Mouse (Mus musculus) liver, embryonic 12.5 days (tissue): ENCODE measurements at regions not wholly inside any gene's neighbourhood (a gene's known extent, or its start where the extent isn't known, plus 50 kb on each side); places are given as distances from the start of the nearest gene placed in this dataset.

Experiments used
- ATAC-seq: fragments of 200-750 bp; cut with Nextera tagmentation; 2 replicates; pipeline ENCODE4 v1.8.0; 2017; ENCODE audit warnings: moderate number of reproducible peaks, mild to moderate bottlenecking, moderate library complexity
- H3K27ac ChIP-seq: fragments of 300-500 bp; sonication (generic); 2 replicates; pipeline ENCODE4 v1.5.1; 2016; ENCODE audit warnings: mild to moderate bottlenecking
- H3K27me3 ChIP-seq: fragments of 300-500 bp; sonication (generic); replicated peaks from 2 replicates; pipeline ENCODE4 v1.6.1; 2016; ENCODE audit warnings: mild to moderate bottlenecking, moderate library complexity
- H3K36me3 ChIP-seq: fragments of 300-500 bp; sonication (generic); 2 replicates; pipeline ENCODE4 v1.6.1; 2016; ENCODE audit warnings: mild to moderate bottlenecking, moderate library complexity
- H3K4me1 ChIP-seq: fragments of 300-500 bp; sonication (generic); 2 replicates; pipeline ENCODE4 v1.6.1; 2016
- H3K4me2 ChIP-seq: fragments of 300-500 bp; sonication (generic); 2 replicates; pipeline ENCODE4 v1.6.1; 2016; ENCODE audit warnings: mild to moderate bottlenecking, moderate library complexity
- H3K4me3 ChIP-seq: fragments of 300-500 bp; sonication (generic); 2 replicates; pipeline ENCODE4 v1.5.1; 2016; ENCODE audit warnings: mild to moderate bottlenecking, moderate library complexity
- H3K9ac ChIP-seq: fragments of 300-500 bp; sonication (generic); 2 replicates; pipeline ENCODE4 v1.6.1; 2016; ENCODE audit warnings: mild to moderate bottlenecking, moderate library complexity
- H3K9me3 ChIP-seq: fragments of 300-500 bp; sonication (generic); replicated peaks from 2 replicates; pipeline ENCODE4 v1.6.1; 2016; ENCODE audit warnings: mild to moderate bottlenecking, moderate library complexity
- WGBS: fragments of 180-500 bp; shearing (Covaris S2); methylation state at CpG from one replicate; pipeline ENCODE4 v1.1.7; 2016; ENCODE audit not compliant: insufficient replicate concordance; 5-methylcytosine and 5-hydroxymethylcytosine counted together

DNA sequence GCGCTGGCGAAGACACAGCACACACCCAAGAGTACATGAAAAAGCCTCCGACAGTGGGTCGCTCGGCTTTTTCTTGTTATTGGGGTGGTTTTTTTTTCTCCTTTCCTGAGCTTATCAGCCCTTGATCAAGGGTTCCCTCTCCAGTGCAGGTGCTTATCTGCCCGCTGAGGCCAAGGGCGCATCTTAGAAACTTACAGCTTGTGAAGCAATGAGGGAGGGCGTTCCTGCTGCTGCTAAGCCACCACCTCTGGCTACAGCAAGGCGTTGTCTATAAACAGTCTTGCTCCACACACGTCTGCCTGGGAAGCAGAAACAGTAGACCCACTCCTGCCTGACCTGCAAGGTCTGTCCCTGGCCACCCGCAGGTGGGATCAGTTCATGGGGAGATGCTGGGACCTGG lies 240.9 kb downstream of the 3110018I06Rik start:
- no peak overlapping the region for H3K27ac ChIP-seq
- ATAC-seq: no peak
- no peaks in the 10 kb centered on the region for H3K27me3 ChIP-seq

GRCm38 (mm10) chr12:107730940-107731339 lies 242.5 kb downstream of the 3110018I06Rik start:
- ATAC-seq: no peak
- Histone ChIP-seq H3K4me2 (no peak overlapping the region), H3K27ac (no peak overlapping the region), H3K36me3 (no peaks in the 10 kb centered on the region), H3K9ac (no peak overlapping the region), H3K27me3 (no peaks in the 10 kb centered on the region), H3K4me1 (no peaks in the 10 kb centered on the region), H3K4me3 (no peak overlapping the region), H3K9me3 (peaks cover 13% of the 10 kb centered on the region; the same call in 1 of the 2 replicates)
- 55% methylated on average over 4 of the region's 4 CpGs for WGBS

More for the DNA sequence above, 240.9 kb downstream of the 3110018I06Rik start:
- no peak overlapping the region for H3K9ac ChIP-seq
- H3K9me3 ChIP-seq: peaks cover 13% of the 10 kb centered on the region; the same call in 1 of the 2 replicates
- no peaks in the 10 kb centered on the region for H3K36me3 ChIP-seq
- H3K4me2 ChIP-seq: no peak overlapping the region
- WGBS: 70% methylated on average over 11 of the region's 11 CpGs
- no peaks in the 10 kb centered on the region for H3K4me1 ChIP-seq
- H3K4me3 ChIP-seq: no peak overlapping the region

DNA sequence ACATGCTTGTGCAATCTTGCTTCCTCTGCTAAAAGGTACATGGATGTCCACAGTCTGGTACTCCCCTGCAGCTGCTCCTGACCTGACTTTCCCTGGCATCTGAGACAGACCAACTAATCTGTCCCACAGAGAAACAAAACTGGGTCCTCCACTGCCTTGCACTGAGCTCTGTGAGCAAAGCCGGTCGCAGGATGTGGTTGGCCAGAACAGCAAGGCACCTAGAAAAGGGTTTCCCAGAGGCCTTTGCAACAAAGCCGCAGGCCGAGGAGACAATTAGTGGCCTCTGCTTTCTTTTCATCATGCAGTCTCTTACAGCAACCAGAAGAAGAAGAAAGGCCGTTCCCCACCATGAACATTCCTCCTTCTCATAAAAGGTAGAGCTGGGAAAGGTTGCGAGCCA lies 246.1 kb downstream of the 3110018I06Rik start:
- ATAC-seq: no peak
- H3K4me1 ChIP-seq: no peaks in the 10 kb centered on the region
- H3K9me3 ChIP-seq: 0 out of 2 replicates have a peak, but pooled peaks cover 7% of the 10 kb centered on the region
- H3K27me3 ChIP-seq: no peaks in the 10 kb centered on the region
- 64% methylated on average over 6 of the region's 6 CpGs for WGBS
- H3K9ac ChIP-seq: no peak overlapping the region
- no peak overlapping the region for H3K4me3 ChIP-seq
- H3K27ac ChIP-seq: no peak overlapping the region
- H3K36me3 ChIP-seq: no peaks in the 10 kb centered on the region
- H3K4me2 ChIP-seq: no peak overlapping the region

DNA sequence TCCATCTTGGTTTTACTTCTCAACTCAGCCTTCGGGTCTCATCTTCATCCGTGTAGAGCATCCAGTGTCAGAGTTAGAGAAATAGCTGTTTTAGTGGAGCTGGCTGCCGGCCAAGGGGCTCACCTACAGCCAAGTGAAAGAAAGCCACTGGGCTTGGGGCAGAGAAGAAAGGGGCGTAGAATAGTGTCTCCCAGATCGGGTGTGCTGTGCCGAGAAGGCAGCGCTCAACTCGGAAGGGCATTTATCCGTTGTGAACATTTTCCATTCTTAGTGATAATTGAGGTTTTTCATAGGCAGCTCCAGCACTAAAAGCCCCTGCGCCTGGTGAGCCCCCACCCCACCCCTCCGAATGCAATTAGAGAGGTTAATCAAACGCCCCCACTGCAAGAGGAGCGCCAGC lies 254.2 kb downstream of the 3110018I06Rik start:
- Histone ChIP-seq H3K4me1 (no peaks in the 10 kb centered on the region), H3K9me3 (no peaks in the 10 kb centered on the region), H3K27me3 (no peaks in the 10 kb centered on the region), H3K4me3 (no peak overlapping the region), H3K36me3 (no peaks in the 10 kb centered on the region), H3K27ac (no peak overlapping the region), H3K4me2 (no peak overlapping the region), H3K9ac (no peak overlapping the region)
- WGBS: 75% methylated on average over 13 of the region's 13 CpGs
- no peak for ATAC-seq

DNA sequence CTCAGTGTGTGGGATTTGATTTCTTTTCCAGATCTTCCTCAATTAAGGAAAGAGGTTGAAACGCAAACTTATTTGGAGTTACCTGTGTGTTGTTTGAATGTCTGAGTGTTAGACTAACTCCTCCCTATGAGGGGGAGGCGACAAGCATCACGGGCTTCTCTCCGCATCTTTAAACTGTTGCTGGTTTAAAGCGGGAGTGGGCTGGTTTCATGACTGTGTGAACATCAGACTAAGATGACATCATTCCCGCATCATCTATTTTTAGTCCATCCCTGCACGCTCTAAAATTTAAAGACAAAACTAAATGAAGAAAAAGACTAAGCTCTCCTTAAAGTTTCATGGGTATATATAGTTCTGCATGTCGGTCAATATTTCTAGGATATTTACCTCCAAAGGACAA lies 256.4 kb downstream of the 3110018I06Rik start:
- H3K9ac ChIP-seq: no peak overlapping the region
- H3K4me2 ChIP-seq: no peak overlapping the region
- H3K4me3 ChIP-seq: no peak overlapping the region
- no peaks in the 10 kb centered on the region for H3K27me3 ChIP-seq
- no peak for ATAC-seq
- H3K36me3 ChIP-seq: no peaks in the 10 kb centered on the region
- no peaks in the 10 kb centered on the region for H3K4me1 ChIP-seq
- H3K27ac ChIP-seq: no peak overlapping the region
- WGBS: 71% methylated on average over 8 of the region's 8 CpGs
- H3K9me3 ChIP-seq: no peaks in the 10 kb centered on the region

DNA sequence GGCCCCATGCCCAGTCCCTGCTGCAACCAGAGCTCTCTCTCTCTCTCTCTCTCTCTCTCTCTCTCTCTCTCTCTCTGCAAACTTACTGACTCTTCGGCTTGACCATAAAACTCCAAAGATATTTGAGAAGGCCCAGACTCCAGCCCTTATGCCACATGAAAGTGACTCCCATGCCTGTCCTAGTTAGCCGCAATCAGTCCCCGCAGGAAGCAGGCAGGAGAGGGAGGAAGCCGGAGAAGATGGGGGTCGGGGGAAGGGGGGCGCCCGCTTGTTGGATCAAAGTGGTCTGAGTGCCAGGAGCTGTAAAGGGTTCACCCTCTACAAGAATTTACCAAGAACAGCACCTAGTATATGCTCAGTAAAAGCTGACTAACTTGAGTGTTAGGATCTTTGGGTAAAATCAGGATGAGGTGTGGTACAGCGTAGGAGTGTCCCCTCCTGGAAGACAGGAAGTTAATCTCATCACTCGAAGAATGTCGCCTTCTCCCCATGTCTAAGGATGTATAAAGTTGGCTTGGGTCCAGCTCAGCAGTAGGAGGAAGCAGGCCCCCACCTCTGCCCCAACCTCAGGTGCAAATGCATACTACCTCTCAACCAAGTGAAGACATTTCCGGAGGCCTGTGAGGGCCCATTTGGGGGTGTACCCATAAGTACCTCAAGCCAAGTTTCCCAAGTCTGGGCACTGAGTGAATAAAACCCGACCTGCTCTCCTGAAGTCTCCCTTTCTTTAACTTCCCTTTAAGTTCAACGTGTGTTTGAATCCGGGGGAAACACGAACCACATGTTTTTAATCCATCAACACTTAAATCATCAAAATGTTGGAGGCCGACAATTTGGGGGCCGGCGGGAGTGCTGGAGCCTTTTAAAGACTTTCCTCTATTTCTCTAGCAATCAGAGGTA lies 254.7 kb downstream of the Bcl11b start:
- Histone ChIP-seq H3K9ac (no peak overlapping the region), H3K27me3 (no peaks in the 10 kb centered on the region), H3K4me3 (no peak overlapping the region), H3K4me1 (no peaks in the 10 kb centered on the region), H3K27ac (no peak overlapping the region), H3K36me3 (no peaks in the 10 kb centered on the region), H3K4me2 (no peak overlapping the region), H3K9me3 (no peaks in the 10 kb centered on the region)
- ATAC-seq: no peak
- 56% methylated on average over 18 of the region's 18 CpGs for WGBS

DNA sequence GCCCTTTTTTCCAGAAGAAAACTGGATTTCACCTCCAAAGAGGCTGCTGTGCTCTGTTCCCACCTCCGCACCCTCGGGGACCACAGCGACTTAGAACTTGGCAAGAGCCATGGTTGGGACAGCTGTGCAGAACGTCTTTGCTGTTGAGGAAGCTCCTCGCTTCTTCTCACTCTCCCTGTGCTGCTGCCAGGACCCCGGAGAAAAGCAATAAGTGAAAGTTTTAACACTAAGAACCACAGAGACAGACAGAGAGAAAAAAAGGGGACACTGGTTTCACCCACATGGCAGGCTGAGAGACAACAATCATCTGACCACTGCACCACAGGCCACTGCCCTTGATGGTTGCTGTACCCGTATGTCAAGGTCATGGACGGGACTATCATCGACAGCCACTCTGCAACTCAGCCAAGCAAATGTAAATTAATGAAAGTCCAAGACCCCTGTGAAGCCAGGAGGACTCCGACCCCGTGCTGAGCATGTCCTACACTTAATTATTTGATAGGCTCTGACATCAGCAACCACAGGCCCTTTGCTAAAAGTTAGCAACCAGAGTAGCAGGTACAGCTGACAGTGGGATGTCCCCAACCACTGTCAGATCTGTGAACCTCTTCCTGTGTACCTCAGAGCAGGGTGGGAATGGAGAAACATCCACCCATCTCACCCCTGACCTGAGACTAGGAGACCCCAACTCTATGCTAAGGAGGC lies 253.9 kb downstream of the Bcl11b start:
- Histone ChIP-seq H3K9me3 (no peaks in the 10 kb centered on the region), H3K4me1 (no peaks in the 10 kb centered on the region), H3K36me3 (no peaks in the 10 kb centered on the region), H3K27ac (no peak overlapping the region), H3K27me3 (no peaks in the 10 kb centered on the region), H3K9ac (no peak overlapping the region), H3K4me2 (no peak overlapping the region), H3K4me3 (no peak overlapping the region)
- WGBS: 65% methylated on average over 11 of the region's 11 CpGs
- no peak for ATAC-seq

- ATAC-seq: no peak
- H3K4me1 ChIP-seq: no peaks in the 10 kb centered on the region
- 61% methylated on average over 8 of the region's 8 CpGs for WGBS
- no peaks in the 10 kb centered on the region for H3K9me3 ChIP-seq
- no peak overlapping the region for H3K9ac ChIP-seq
- H3K4me3 ChIP-seq: no peak overlapping the region
- no peaks in the 10 kb centered on the region for H3K27me3 ChIP-seq
- H3K36me3 ChIP-seq: no peaks in the 10 kb centered on the region
- H3K27ac ChIP-seq: no peak overlapping the region
- H3K4me2 ChIP-seq: no peak overlapping the region
These were observed 253.0 kb downstream of the Bcl11b start for GRCm38 (mm10) chr12:107750285-107750927.

- Histone ChIP-seq H3K9ac (no peak overlapping the region), H3K9me3 (no peaks in the 10 kb centered on the region), H3K4me3 (no peak overlapping the region), H3K4me2 (no peak overlapping the region), H3K36me3 (no peaks in the 10 kb centered on the region), H3K4me1 (no peaks in the 10 kb centered on the region), H3K27me3 (no peaks in the 10 kb centered on the region), H3K27ac (no peak overlapping the region)
- no peak for ATAC-seq
- 51% methylated on average over 7 of the region's 7 CpGs for WGBS
These were observed 251.3 kb downstream of the Bcl11b start for GRCm38 (mm10) chr12:107752126-107752525.

DNA sequence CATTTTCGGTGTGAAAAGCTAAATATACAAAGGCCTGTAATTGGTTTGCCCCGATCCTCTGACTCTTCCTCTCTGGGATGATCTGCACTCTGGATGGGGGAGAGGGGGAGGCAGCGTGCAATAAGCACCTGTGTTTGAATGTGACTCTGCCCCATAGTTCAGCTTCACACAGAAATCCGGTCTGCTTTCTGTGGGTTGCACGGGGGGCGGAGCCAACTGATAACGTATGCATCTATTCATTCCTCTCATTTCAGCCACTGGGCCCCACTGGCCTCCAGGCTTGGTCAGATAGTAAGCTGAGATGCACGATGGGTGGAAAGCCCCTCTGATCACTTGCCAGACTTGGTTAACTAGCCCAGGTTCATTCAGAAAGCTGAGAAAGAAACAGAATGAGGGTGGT lies 250.8 kb downstream of the Bcl11b start:
- no peaks in the 10 kb centered on the region for H3K4me1 ChIP-seq
- H3K27ac ChIP-seq: no peak overlapping the region
- H3K4me2 ChIP-seq: no peak overlapping the region
- H3K4me3 ChIP-seq: no peak overlapping the region
- ATAC-seq: no peak
- WGBS: 32% methylated on average over 8 of the region's 8 CpGs
- H3K36me3 ChIP-seq: no peaks in the 10 kb centered on the region
- no peaks in the 10 kb centered on the region for H3K27me3 ChIP-seq
- H3K9me3 ChIP-seq: no peaks in the 10 kb centered on the region
- no peak overlapping the region for H3K9ac ChIP-seq

- no peak overlapping the region for H3K4me3 ChIP-seq
- H3K4me1 ChIP-seq: no peaks in the 10 kb centered on the region
- no peak overlapping the region for H3K9ac ChIP-seq
- no peaks in the 10 kb centered on the region for H3K36me3 ChIP-seq
- no peak overlapping the region for H3K4me2 ChIP-seq
- ATAC-seq: no peak
- no peaks in the 10 kb centered on the region; the same call in 1 of the 2 replicates for H3K27me3 ChIP-seq
- H3K27ac ChIP-seq: no peak overlapping the region
- H3K9me3 ChIP-seq: no peaks in the 10 kb centered on the region
- 51% methylated on average over 8 of the region's 8 CpGs for WGBS
These were observed 250.4 kb downstream of the Bcl11b start for GRCm38 (mm10) chr12:107753022-107753421.

DNA sequence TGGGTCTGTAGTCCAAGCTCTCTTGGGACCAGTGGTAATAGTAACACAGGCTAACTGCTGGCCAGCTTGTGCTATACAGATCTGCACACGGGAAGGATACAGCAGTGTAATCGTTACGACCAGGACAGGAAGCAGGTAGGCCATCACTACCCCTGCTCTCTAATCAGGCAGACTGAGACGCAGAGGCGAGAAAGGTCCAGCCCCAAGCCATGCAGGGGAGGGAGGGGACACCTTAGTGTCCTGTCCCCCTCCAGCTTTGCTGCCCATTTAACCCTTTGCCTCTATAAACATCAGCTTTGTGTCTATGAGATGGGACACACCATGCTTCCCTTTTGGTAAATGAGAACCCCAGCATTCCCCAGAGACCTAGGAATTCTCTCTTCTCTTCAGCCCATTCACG lies 249.9 kb downstream of the Bcl11b start:
- no peak overlapping the region for H3K4me3 ChIP-seq
- no peaks in the 10 kb centered on the region for H3K4me1 ChIP-seq
- no peaks in the 10 kb centered on the region for H3K9me3 ChIP-seq
- no peak overlapping the region for H3K27ac ChIP-seq
- H3K27me3 ChIP-seq: no peaks in the 10 kb centered on the region; the same call in 1 of the 2 replicates
- WGBS: 48% methylated on average over 6 of the region's 6 CpGs
- no peak overlapping the region for H3K4me2 ChIP-seq
- no peak for ATAC-seq
- H3K36me3 ChIP-seq: no peaks in the 10 kb centered on the region
- no peak overlapping the region for H3K9ac ChIP-seq
